Mouse (Mus musculus): ENCODE results near the gene Anapc2. TPM values are rescaled to one million over a fixed set of nuclear protein-coding genes. Genes with fewer than 3 reads are reported as not detected.

Gene Anapc2
- 128 and 131 TPM in 2 replicates for polyA plus RNA-seq (2015; fragmentation: Nextera tagmentation; extraction: Ambion mirVana)

- peak within 1 kb of the TSS; percentile 94 for H3K4me2 ChIP-seq
- no peaks in the 10 kb centered on the region for H3K9me3 ChIP-seq
- H3K4me3 ChIP-seq, result peak within 1 kb of the TSS; percentile 94
- H3K27ac ChIP-seq (replicated peaks), result peak within 1 kb of the TSS; percentile 84
- under 1% methylated on average over 55 of the region's 55 CpGs for WGBS
- peak; percentile 94 for ATAC-seq (ENCODE audit: low read depth)
- no peaks in the 10 kb centered on the region for H3K27me3 ChIP-seq
- H3K4me1 ChIP-seq (replicated peaks), result peaks cover 56% of the 10 kb centered on the region
- peaks cover 71% of the 10 kb centered on the region for H3K36me3 ChIP-seq
- H3K9ac ChIP-seq, result peak within 1 kb of the TSS; percentile 94
Measured at GRCm38 (mm10) chr2:25271827-25272511, at the start of gene Anapc2, which contains the start of gene Ssna1. TSS of gene Anapc2 (plus strand) at chr2:25272478. TSS of gene Ssna1 (minus strand) at chr2:25272438.

- peaks cover 27% of the 10 kb centered on the region for H3K4me1 ChIP-seq (replicated peaks)
- H3K4me2 ChIP-seq, result peak overlapping the region; percentile 96
- no peaks in the 10 kb centered on the region for H3K9me3 ChIP-seq
- H3K27ac ChIP-seq (replicated peaks), result peak overlapping the region; percentile 95
- peak; percentile 29 for ATAC-seq (ENCODE audit: low read depth)
- 3% methylated on average over 51 of the region's 53 CpGs for WGBS
- peaks cover 14% of the 10 kb centered on the region for H3K36me3 ChIP-seq
- H3K27me3 ChIP-seq, result no peaks in the 10 kb centered on the region
- peak overlapping the region; percentile 94 for H3K4me3 ChIP-seq
- peak overlapping the region; percentile 91 for H3K9ac ChIP-seq
Measured at GRCm38 (mm10) chr2:25223681-25224491, 48.4 kb upstream of the Anapc2 start.

- Histone ChIP-seq H3K27me3 (no peaks in the 10 kb centered on the region), H3K4me1 (replicated peaks) (peaks cover 30% of the 10 kb centered on the region), H3K27ac (replicated peaks) (peak within 1 kb of the TSS; percentile 97), H3K36me3 (peaks cover 14% of the 10 kb centered on the region), H3K4me3 (peak within 1 kb of the TSS; percentile 94), H3K4me2 (peak within 1 kb of the TSS; percentile 96), H3K9ac (peak within 1 kb of the TSS; percentile 91), H3K9me3 (no peaks in the 10 kb centered on the region)
- WGBS, result under 1% methylated on average over 17 of the region's 17 CpGs
- no peak for ATAC-seq (ENCODE audit: low read depth)
Measured at GRCm38 (mm10) chr2:25224492-25224765, 47.8 kb upstream of the Anapc2 start, which contains the start of gene Tubb4b. TSS of gene Tubb4b (minus strand) at chr2:25224702.

- Histone ChIP-seq H3K4me1 (replicated peaks) (peaks cover 30% of the 10 kb centered on the region), H3K9ac (peak overlapping the region; percentile 74), H3K27me3 (no peaks in the 10 kb centered on the region), H3K36me3 (peaks cover 14% of the 10 kb centered on the region), H3K4me2 (peak overlapping the region; percentile 55), H3K9me3 (no peaks in the 10 kb centered on the region), H3K4me3 (peak overlapping the region; percentile 50), H3K27ac (replicated peaks) (peak overlapping the region; percentile 97)
- WGBS, result 2% methylated on average over 41 of the region's 41 CpGs
- ATAC-seq (ENCODE audit: low read depth), result peak; percentile 97
Measured at GRCm38 (mm10) chr2:25224766-25225752, 47.2 kb upstream of the Anapc2 start.

GRCm38 (mm10) chr2:25225811-25226379 lies 46.4 kb upstream of the Anapc2 start:
- no peaks in the 10 kb centered on the region; the same call in 1 of the 2 replicates for H3K27me3 ChIP-seq
- peak overlapping the region; percentile 55 for H3K4me2 ChIP-seq
- H3K9ac ChIP-seq, result peak overlapping the region; percentile 74; the same call in 1 of the 2 replicates
- peak overlapping the region; percentile 97 for H3K27ac ChIP-seq (replicated peaks)
- H3K36me3 ChIP-seq, result peaks cover 14% of the 10 kb centered on the region
- no peaks in the 10 kb centered on the region for H3K9me3 ChIP-seq
- ATAC-seq (ENCODE audit: low read depth), result no peak
- no peak overlapping the region for H3K4me3 ChIP-seq
- peaks cover 30% of the 10 kb centered on the region for H3K4me1 ChIP-seq (replicated peaks)
- WGBS, result 82% methylated on average over 8 of the region's 8 CpGs

- H3K9ac ChIP-seq, result no peak overlapping the region
- H3K9me3 ChIP-seq, result no peaks in the 10 kb centered on the region
- peaks cover 30% of the 10 kb centered on the region for H3K4me1 ChIP-seq (replicated peaks)
- ATAC-seq (ENCODE audit: low read depth), result no peak
- 81% methylated on average over 5 of the region's 5 CpGs for WGBS
- H3K4me3 ChIP-seq, result no peak overlapping the region
- no peaks in the 10 kb centered on the region; the same call in 1 of the 2 replicates for H3K27me3 ChIP-seq
- peaks cover 5% of the 10 kb centered on the region for H3K36me3 ChIP-seq
- H3K27ac ChIP-seq (replicated peaks), result no peak overlapping the region
- no peak overlapping the region for H3K4me2 ChIP-seq
Measured at GRCm38 (mm10) chr2:25226864-25227263, 45.4 kb upstream of the Anapc2 start.

- Histone ChIP-seq H3K4me2 (no peak overlapping the region), H3K9me3 (no peaks in the 10 kb centered on the region), H3K27ac (replicated peaks) (no peak overlapping the region), H3K4me3 (no peak overlapping the region), H3K27me3 (no peaks in the 10 kb centered on the region; the same call in 1 of the 2 replicates), H3K9ac (no peak overlapping the region), H3K4me1 (replicated peaks) (peaks cover 30% of the 10 kb centered on the region), H3K36me3 (no peaks in the 10 kb centered on the region)
- WGBS, result 85% methylated on average over 4 of the region's 4 CpGs
- no peak for ATAC-seq (ENCODE audit: low read depth)
Measured at GRCm38 (mm10) chr2:25227406-25227805, 44.9 kb upstream of the Anapc2 start.

- peaks cover 23% of the 10 kb centered on the region for H3K4me1 ChIP-seq (replicated peaks)
- peak overlapping the region; percentile 42 for H3K4me2 ChIP-seq
- H3K27ac ChIP-seq (replicated peaks), result peak overlapping the region; percentile 69; the same call in 1 of the 2 replicates
- WGBS, result 0% methylated on average over 7 of the region's 7 CpGs
- H3K36me3 ChIP-seq, result no peaks in the 10 kb centered on the region
- no peaks in the 10 kb centered on the region for H3K9me3 ChIP-seq
- H3K4me3 ChIP-seq, result peak overlapping the region; percentile 20
- H3K9ac ChIP-seq, result peak overlapping the region; percentile 44; the same call in 1 of the 2 replicates
- ATAC-seq (ENCODE audit: low read depth), result no peak
- no peaks in the 10 kb centered on the region; the same call in 1 of the 2 replicates for H3K27me3 ChIP-seq
Measured at GRCm38 (mm10) chr2:25228431-25228889, 43.8 kb upstream of the Anapc2 start.

GRCm38 (mm10) chr2:25228995-25229530 lies 43.2 kb upstream of the Anapc2 start:
- 68% methylated on average over 6 of the region's 6 CpGs for WGBS
- ATAC-seq (ENCODE audit: low read depth), result no peak
- H3K9ac ChIP-seq, result peak overlapping the region; percentile 44; the same call in 1 of the 2 replicates
- peak overlapping the region; percentile 42 for H3K4me2 ChIP-seq
- no peak overlapping the region; the same call in 1 of the 2 replicates for H3K27ac ChIP-seq (replicated peaks)
- peak overlapping the region; percentile 20; the same call in 1 of the 2 replicates for H3K4me3 ChIP-seq
- no peaks in the 10 kb centered on the region; the same call in 1 of the 2 replicates for H3K27me3 ChIP-seq
- H3K36me3 ChIP-seq, result no peaks in the 10 kb centered on the region
- peaks cover 18% of the 10 kb centered on the region for H3K4me1 ChIP-seq (replicated peaks)
- no peaks in the 10 kb centered on the region for H3K9me3 ChIP-seq

GRCm38 (mm10) chr2:25229582-25229981 lies 42.7 kb upstream of the Anapc2 start:
- 85% methylated on average over 5 of the region's 5 CpGs for WGBS
- no peak overlapping the region for H3K9ac ChIP-seq
- no peaks in the 10 kb centered on the region for H3K9me3 ChIP-seq
- H3K27ac ChIP-seq (replicated peaks), result no peak overlapping the region
- H3K27me3 ChIP-seq, result no peaks in the 10 kb centered on the region; the same call in 1 of the 2 replicates
- peaks cover 18% of the 10 kb centered on the region for H3K4me1 ChIP-seq (replicated peaks)
- no peaks in the 10 kb centered on the region for H3K36me3 ChIP-seq
- no peak for ATAC-seq (ENCODE audit: low read depth)
- H3K4me2 ChIP-seq, result no peak overlapping the region
- no peak overlapping the region for H3K4me3 ChIP-seq
